Mouse (Mus musculus): ENCODE data around the gene Rspo3.

DNA sequence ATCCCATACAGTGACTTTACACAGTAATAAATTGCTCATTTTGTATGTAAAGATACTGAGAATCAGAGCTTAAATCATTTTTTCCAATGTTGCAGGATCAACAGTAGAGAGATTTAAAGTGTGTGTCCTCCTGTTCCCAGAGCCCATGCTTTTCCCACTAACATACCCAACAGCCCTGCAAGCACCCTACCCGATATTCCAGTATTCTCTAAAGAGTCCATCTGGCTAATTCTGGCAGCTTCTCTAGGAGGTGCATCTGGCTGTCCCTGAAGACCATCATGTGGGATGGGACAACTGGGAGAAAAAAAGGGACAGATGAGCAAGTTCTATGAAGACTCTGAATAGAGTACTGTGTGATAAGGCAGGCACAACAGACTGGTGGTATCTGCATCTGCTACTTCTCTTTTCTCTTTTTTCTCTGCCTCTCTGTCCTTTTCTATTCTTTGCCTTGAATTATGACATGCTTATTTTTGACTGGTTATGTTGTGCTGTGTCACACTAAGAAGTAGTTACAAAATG, 102.7 kb downstream of the Rspo3 start:
- TF ChIP-seq CTCF (conservative IDR thresholded peaks at IDR 0.05 in 1 of 2, IDR thresholded peaks at IDR 0.05 in 1 of 2; ENCODE audit: low read depth in 2 of 2, low read length in 2 of 2) (no peak), POLR2A (IDR thresholded peaks at IDR 0.05; ENCODE audit: low read depth, low read length) (no peak), SMC3 (IDR thresholded peaks at IDR 0.05; ENCODE audit: low read depth, low read length) (no peak), JUND (conservative IDR thresholded peaks at IDR 0.05; ENCODE audit: low read depth, low read length) (no peak), ELF1 (IDR thresholded peaks at IDR 0.05; ENCODE audit: low read depth, low read length) (no peak), JUN (IDR thresholded peaks at IDR 0.05; ENCODE audit: insufficient read depth, low read depth, low read length) (no peak), TBP (conservative IDR thresholded peaks at IDR 0.05; ENCODE audit: low read depth, low read length) (no peak), GABPA (IDR thresholded peaks at IDR 0.05; ENCODE audit: insufficient replicate concordance, low read depth, low read length) (no peak), MAZ (IDR thresholded peaks at IDR 0.05; ENCODE audit: low read depth, low read length) (no peak), MYC (IDR thresholded peaks at IDR 0.05; ENCODE audit: low read depth, low read length) (no peak)
